Mouse (Mus musculus): ENCODE results near the gene Slc3a2. TPM values are rescaled to one million over a fixed set of nuclear protein-coding genes. Genes with fewer than 3 reads are reported as not detected.
A peak's percentile ranks its signal among the peaks of the same experiment; 100 is the strongest.

Slc3a2 gene
- total RNA-seq, 2 experiments from 2014 or later = 29.4 to 36.7 TPM

DNA sequence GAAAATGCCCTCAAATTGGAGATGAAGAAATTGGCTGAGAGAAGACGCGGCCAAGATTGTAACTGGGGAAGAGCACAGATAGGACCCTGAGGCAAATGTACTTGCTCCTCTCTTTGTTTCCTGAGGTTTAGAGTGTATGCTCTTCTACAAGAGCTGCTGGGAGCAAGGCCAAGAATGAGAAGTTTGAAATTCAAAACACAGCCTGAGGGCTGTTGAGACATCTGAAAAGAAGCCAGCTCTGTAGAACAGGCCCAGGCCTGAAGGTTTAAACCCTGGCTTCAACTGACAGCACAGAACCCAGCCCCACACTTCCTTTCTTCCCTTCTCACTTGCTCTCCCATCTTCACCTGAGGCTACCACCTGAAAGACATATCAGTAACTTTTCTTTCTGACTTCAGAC lies 13.1 kb downstream of the Slc3a2 start:
- no peak for DNase-seq

DNA sequence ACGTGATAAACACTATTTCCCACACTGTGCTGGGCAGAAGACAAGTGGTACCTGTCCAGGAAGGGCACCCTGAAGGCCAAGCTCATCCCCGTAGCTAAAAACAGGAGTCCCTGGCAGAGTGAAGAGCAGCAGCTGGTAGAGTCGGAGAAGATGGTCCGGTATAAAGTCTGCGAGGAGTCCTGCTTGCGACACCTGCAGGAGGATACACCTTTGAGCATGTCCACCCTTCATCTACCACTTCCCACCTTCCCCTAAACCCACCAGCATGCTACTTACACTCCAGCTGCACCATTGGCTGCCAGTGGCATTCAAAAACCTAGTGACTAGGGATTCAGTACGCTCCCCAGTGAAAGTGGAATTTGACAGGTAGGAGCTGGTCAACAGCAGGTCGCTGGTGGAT lies 14.2 kb downstream of the Slc3a2 start:
- DNase-seq = no peak

DNA sequence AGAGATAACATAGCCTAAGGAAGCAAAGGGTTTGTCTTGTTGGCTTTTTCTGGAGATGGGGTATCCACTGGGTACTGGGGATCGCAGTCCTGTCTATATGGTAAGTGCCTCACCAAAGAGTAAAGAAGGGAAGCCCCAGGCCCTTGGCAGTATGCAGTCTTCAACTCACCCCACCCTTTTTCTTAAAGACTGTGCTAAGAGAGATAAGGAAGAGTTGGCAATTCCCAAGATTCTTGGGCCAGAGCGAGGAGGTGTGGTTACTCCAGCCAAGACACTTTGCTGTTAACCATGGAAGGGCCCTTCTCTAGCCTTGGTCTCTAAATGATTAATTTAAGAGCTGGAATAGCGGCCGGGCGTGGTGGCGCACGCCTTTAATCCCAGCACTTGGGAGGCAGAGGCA lies 16.2 kb downstream of the Slc3a2 start:
- DNase-seq = no peak

DNA sequence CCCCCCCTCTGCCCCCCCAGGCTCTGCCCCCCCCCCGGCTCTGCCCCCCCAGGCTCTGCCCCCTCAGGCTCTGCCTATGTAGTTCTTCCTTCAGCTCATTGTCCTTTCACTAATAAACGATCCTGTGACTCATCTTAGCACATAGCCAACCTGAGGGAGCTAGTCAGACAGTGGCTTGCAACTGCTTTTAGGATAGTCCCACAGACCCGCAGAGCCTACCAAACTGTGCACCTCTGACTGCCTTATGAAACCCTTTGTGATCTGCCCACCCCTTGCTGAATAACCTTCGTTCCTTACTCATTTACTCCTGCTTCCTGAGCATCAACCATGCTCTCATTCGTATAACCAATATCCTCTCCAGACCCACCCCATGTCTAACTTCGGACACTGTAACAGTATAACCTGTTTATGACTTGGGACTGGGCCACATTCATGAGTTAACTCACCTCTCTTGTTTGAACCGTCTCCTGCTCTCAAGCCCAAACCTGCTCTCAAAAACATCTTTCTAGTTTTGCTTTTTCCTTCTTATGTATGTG lies 17.0 kb downstream of the Slc3a2 start:
- DNase-seq = no peak

DNA sequence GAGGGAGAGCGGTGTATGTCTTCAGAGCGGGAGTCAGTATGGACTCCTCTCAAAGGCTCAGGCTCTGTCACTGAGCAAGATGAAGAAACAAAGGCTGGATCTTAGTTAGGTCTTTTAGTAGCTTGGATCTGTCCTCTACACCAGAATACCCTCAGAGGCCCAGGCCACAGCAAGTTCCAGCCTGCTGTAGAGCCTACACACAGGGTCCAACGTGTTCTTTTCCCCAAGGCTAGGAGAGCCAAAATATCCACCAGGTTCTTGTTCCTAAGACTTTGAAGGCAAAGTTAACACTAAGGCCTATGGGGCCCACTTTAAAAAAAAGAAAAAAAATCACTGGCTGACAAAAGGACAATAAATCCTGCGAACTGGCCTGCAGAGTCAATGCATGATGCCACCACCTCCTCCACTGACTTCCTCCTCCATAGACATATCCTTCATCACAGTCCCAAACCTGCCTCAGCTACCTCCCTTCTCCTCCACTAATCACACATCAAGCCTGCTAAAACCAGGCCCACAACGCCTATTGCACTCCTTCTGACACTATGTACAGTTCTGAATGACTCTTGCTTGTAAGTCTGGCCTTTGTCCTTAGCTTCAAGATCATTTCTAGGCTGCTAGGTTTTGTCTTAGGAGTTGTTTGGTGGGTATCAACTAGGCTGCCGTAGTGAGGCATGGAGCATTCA lies 18.0 kb downstream of the Slc3a2 start:
- no peak for DNase-seq

DNA sequence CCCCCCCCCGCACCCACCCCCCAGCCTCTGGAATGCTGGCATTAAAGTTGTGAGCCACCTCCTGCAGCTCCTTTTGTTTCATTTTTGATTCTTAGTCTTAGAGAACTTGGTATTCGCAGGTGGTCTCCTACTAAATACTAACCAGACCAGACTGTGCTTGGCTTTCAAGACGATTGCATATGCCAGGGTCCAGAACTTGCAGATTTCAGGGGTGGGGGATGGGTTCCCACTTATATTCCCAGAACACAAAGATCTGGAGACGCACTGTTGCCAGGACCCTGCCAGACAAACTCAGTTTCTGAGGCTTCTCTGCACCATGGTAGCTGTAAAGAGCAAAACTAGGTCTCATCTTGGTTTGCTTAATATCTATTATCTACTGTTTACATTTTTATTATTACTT lies 19.6 kb downstream of the Slc3a2 start:
- no peak for DNase-seq

DNA sequence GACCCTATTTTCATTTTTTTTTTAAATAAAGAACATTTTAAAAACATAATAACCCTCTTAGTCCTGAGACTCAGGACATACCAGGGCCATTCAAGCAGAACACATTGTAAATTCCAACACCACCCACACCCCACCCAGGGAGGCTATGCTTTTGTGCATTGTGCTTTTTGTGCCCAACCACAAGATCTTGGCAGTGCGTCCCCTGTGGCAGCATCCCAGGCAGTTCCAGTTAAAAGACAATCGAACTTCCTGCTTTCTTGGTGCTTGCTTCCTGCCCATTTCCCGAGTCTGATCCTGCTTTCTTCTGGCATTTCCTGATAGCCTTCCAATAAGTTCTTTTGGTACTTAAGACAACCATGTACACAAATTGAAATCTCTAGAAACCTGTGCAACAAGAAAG lies 20.7 kb downstream of the Slc3a2 start:
- DNase-seq = peak; percentile 26

DNA sequence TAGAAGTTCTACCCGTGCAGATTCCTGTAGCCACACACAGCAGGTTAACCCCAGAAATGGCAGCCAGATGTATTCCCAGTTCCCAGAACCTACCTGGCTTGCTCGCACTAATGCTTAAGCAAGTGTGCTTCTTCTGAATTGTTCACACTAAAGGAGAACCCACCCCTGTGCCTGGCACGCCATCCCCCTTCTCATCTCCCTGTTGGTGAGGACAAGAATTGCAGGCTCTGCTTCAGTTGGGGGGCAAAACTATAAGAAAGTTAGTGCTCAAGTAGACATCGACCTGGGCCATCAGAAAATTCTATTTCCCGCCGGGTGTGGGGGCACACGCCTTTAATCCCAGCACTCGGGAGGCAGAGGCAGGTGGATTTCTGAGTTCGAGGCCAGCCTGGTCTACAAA lies 23.5 kb downstream of the Slc3a2 start:
- DNase-seq = no peak

DNA sequence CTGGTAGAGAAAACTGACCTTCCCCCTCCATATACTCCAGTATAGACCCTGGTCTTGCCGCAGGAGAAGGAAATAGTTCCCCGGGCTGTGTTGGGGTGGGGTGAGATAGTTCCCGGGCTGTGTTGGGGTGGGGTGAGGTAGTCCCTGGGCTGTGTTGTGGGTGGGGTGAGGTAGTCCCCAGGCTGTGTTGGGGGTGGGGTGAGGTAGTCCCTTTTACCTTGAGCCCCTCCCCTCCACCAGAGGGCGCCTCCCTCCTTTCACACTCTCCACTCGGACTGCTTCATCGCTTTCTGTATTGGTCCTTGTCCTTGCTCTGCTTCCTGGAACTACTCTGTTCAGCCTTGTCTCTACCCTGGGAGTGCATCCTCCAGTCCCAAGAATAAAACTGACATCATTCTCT lies 27.8 kb downstream of the Slc3a2 start:
- no peak for DNase-seq

DNA sequence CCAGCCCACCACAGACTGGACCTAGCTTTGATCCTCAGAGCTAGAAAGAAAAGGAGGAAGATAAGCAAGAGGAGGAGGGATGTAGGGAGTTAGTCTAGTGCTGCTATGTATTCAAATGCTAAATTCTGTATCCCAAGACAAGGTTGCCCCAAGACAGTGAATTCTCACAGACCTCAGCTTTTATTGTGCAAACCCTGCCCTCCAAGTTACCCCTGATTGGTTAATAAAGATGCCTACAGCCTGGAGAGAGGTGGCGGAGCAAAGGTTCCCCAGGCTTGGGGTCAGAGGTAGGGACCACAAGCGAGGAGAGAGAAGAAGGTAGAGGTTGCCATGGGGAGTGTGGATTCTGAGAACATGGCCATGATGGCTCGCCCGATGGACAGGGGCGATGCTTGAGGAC lies 30.4 kb downstream of the Slc3a2 start:
- DNase-seq = no peak

DNA sequence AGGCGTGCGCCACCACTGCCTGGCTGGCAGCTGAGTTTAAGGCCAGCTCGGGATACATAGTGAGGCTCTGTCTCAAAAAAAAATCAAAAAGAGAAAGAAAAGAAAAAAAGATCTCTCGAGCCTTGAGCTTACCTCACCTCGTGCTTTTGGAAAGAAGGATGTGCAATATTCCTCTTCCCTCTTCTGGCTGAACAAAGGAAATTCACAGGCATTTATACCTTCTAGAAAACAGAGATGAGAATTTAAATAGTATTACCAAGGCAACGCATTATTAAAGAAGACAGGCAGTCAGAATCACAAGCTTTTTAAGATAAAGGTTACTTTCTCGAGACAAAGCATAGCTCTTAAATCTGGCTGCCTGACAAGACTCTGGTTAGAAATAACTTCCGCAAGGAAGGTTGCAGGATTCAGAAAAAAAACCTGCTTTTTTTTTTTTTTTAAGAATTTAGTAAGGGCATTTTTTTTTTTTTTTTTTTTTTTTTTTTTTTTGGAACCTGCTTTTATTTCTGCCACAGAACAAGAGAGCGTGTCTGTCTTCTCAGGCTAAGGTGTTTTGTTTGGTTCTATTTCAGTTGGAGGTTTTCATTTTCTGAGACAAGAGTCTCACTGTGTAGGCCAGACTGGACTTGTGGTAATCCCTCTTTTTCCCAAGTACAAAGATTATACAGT lies 31.2 kb downstream of the Slc3a2 start:
- DNase-seq = no peak

DNA sequence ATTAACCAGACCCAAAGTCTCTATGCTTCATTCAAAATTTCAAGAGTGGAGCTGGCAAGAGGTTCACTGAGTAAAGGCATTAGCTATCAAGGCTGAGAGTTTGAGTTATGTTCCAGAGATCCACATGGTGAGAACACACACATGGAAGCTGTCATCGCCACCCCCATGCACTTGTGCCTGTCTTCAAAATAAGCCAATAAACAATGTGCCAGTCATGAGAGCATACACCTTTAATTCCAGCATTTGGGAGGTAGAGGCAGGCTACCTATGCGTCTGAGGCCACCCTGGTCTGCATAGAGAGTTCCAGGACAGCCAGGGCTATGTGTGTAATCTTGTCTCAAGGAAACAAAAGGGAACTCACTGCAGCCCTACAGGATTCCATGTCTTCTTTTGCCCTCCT lies 39.5 kb downstream of the Slc3a2 start:
- DNase-seq = no peak

DNA sequence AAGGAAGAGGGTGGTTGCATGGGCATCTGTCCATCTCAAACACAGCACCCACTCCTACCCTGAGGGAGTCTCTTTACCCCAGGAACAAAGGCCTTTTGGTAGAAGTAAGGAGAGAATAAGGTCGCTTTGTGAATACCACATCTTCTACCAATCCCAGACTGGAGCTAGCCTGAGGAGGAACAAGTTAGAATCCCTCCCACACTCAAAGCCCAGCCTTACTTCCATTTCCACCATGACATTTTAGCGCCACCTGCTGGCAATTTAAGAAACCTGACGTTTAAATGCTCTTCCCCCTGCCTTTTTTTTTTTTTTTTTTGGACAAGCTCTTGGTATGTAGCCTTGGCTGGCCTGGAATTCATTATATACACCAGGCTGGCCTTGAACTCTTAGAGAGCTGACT lies 40.2 kb downstream of the Slc3a2 start:
- DNase-seq = peak; percentile 67

DNA sequence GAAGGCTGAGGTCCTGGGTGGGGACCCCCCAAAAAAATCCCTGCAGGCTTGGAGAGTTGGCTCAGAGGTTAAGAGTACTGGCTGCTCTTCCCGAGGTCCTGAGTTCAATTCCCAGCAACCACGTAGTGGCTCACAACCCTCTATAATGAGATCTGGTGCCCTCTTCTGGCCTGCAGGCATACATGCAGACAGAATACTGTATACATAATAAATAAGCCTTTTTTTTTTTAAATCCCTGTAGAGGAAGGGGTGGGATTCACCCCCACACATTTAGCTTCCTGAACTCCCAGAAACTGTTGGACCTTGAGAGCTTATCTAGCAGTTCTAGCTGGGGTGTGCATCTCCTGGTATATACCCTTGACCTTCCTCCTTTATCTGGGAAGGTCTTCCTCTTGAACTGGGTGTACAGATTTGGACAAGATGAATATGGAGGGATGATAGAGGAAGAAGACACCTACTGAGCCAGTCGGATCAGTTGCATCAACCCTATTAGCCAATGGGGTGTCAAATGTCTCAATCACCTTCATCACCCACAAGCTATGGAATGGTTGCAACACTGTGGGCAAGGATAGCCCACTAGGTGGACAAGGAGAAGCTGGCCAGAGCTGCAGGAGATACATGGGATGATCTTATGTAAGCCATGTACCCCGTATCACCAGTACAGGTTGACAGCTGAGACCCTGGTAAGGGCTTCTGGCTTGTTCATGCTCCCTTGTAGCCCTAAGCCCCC lies 41.4 kb downstream of the Slc3a2 start:
- no peak for DNase-seq

DNA sequence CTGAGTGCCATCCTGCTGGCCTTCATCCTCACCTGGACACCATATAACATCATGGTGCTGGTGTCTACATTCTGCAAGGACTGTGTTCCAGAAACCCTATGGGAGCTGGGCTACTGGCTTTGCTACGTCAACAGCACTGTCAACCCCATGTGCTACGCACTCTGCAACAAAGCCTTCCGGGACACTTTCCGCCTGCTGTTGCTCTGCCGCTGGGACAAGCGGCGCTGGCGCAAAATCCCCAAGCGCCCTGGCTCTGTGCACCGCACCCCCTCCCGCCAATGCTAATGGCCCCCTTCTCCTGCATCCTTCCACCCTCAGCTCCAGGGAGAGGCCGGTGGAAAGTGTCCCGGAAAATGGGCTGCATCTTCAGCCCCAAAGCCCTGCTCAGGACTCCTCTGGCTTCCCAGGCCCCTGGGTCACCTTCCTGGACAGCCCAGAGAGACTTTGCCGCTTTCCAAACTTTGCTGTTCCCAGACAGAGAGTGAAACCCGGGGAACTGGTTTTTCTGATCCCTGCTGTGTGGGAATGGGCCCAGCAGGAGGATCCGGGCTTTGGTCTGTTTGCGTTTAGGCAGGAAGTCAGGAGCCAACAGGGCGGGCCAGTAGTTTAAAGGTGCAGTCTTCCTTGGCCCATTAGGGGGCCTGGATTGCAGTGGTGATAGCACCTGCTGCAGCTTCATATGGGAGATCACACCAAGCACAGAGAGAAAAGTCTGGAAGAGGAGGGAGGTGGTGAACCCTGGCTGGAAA lies 44.0 kb downstream of the Slc3a2 start:
- DNase-seq = no peak

DNA sequence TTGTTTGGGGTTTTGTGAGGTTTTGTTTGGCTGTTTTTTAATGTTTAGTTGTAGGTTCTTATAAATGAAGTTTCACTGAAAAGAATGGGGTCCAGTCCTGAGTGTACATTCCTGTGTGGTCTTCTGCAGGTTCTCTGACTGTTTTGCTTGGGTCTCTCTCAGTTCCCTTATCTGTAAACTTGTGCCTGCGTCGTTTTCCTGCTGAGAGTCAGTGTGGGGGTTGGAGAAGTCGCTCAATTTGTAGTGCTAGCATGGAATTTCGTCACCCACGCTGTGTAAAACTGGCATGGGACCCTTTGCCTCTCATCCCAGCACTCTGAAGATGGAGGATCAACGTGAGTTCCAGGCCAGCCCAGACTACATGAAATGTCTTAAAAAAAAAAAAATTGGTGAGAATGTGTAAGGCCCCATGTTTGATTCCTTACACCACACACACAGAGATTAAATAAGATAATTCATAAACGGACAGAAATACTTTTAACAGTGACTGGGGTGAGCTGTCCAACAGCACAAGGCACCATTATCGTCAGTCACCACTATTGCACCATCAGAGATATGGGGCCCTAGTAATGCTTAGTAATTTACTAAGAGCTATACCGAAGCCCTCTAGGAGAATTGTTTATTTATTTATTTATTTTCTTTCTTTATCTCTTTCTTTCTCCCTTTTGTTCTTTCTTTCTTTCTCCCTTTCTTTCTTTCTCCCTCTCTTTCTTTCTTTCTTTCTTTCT lies 49.7 kb downstream of the Slc3a2 start:
- DNase-seq = no peak

DNA sequence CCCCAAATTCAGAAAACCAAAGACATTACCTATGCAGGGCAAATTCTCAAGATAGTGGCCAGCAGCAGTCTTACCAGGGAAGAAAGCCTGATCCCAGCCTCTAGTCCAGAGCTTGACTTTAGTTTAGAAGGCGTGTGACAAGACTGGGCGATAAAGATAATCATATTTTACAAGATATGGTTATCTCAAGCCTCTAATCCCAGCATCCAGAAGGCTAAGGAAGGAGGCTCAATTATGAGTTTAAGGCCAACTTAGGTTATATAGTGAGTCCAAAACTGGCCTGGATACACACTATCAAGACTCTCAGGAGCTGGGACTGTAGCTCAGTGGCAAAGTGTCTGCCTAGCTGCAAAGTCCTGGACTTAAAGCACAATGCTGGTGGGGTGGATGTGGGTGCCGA lies 50.3 kb downstream of the Slc3a2 start:
- DNase-seq = no peak

DNA sequence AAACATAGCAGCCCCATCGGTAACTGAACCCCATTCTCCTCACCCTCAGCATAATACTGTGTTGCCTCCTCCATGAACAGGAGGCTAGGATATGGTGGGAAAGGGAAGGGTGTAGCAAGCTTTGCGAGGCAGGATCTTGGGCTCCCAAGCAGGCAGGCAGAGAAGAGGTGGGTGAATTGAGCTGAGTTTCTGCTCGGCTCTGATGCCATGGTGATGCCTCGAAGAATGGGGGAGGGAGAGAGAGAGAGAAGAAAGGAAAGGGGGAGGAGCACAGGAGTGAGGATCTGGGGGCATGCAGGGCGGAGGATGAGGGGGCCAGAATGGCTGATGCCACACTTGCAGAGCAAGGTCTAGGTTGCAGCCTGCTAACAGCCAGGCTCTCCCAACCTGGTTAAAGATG lies 57.4 kb downstream of the Slc3a2 start:
- DNase-seq = no peak

DNA sequence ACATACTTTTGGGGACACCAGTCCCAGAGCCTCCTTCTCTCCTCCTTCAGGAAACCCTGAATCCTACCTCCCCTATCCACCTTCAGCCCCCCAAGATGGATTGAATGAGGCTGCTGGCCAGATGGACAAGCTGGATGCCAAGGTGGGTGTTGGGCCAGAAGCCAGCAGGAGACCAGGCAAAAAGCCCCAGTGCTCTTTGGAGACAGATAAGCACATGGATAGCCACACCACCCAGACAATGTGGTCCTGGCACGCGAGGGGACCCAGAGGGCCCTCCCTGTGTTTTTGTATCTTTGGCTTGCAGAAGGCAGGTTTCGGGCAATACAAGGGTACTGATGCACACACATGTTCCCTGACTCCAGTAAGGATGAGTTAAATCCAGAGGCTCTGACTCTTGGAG lies 58.3 kb downstream of the Slc3a2 start:
- no peak for DNase-seq

DNA sequence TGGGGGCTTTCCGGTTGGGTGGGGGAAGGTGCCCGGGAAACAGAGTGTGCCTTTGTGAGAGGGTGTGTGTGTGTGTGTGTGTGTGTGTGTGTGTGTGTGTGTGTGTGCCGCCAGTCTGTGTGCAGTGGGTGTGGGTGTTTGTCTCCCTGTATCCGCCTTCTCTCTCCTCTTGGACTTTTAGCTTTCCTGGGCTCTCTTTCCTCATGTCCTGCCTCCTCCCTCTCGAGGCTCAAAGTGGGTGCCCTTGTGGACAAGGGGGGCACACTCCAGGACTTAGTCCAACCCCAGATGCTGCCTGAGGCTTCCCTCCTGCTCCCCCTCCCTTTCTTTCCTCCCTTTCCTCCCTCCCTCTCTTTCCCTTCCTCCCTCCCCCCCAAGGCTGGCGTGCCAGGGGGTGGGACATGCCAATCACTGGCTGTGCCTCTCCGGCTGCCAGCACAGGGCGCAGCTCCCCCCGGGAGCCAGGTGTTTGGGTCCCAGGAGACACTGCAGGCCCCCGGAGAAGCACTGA lies 59.2 kb downstream of the Slc3a2 start:
- DNase-seq = no peak

DNA sequence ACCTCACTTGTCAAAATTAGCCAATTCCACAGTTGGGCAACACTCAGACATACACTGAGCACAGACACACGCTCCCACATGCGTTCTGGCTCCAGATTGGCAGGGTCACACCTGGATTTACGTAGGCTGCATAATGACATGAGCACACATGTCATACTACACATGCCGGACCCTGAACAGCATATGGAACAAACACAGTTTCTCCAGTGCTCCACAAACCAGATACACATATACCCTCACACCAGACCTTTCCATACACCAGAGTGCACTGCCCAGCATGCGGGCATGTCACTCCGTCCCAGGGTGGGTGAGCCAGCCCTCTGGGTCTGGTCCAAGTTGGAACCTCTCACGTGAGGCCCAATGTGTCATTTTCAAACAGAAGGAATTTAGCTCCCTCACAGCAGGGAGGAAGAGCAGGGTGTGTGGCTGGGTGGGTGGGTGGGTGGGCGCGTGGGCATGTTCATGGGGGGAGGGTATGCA lies 59.8 kb downstream of the Slc3a2 start, which contains the start of gene Chrm1:
TSS of gene Chrm1 (plus strand) at position 430 of the 480 bp plus-strand sequence.
- DNase-seq = no peak
